Mouse (Mus musculus) limb, embryonic 11.5 days (tissue): ENCODE measurements around the gene Ifitm10. TPM values are rescaled to one million over a fixed set of nuclear protein-coding genes. Genes with fewer than 3 reads are reported as not detected.
A peak's percentile ranks its signal among the peaks of the same experiment; 100 is the strongest.
"Not testable (repeated sequence)": the region's sequence is repeated elsewhere in the genome, so short reads cannot be mapped to it uniquely, and the experiment has no call there.

Experiments used
- ATAC-seq: fragments of 200-750 bp; cut with Nextera tagmentation; 2 replicates; pipeline ENCODE4 v1.8.0; 2017; ENCODE audit warnings: low read depth; ENCODE audit not compliant: insufficient number of reproducible peaks, low FRiP score, low TSS enrichment
- DNase-seq: peaks from one replicate; pipeline ENCODE4 v3.0.0-alpha.2; 2015; ENCODE audit warnings: low spot score
- H3K27ac ChIP-seq: fragments of 300-500 bp; sonication (generic); replicated peaks from 2 replicates; pipeline ENCODE4 v1.5.1; 2014; ENCODE audit warnings: low read depth, mild to moderate bottlenecking, low read length
- H3K27me3 ChIP-seq: fragments of 300-500 bp; sonication (generic); 2 replicates; pipeline ENCODE4 v1.6.1; 2014; ENCODE audit warnings: mild to moderate bottlenecking, low read length, mixed read lengths; ENCODE audit not compliant: control insufficient read depth, insufficient read depth
- H3K36me3 ChIP-seq: fragments of 300-500 bp; sonication (generic); 2 replicates; pipeline ENCODE4 v1.6.1; 2014; ENCODE audit warnings: mild to moderate bottlenecking, low read length, moderate library complexity, mixed read lengths; ENCODE audit not compliant: control insufficient read depth, insufficient read depth
- H3K4me1 ChIP-seq: fragments of 300-500 bp; sonication (generic); 2 replicates; pipeline ENCODE4 v1.6.1; 2014; ENCODE audit warnings: low read length, mixed read lengths; ENCODE audit not compliant: control insufficient read depth, insufficient read depth
- H3K4me2 ChIP-seq: fragments of 300-500 bp; sonication (generic); 2 replicates; pipeline ENCODE4 v1.6.1; 2014; ENCODE audit warnings: low read depth, mild to moderate bottlenecking, moderate library complexity; ENCODE audit not compliant: severe bottlenecking
- H3K4me3 ChIP-seq: fragments of 300-500 bp; sonication (generic); 2 replicates; pipeline ENCODE4 v1.5.1; 2014; ENCODE audit warnings: low read depth, low read length
- H3K9ac ChIP-seq: fragments of 300-500 bp; sonication (generic); 2 replicates; pipeline ENCODE4 v1.6.1; 2014; ENCODE audit warnings: mild to moderate bottlenecking, low read length
- H3K9me3 ChIP-seq: fragments of 300-500 bp; sonication (generic); 2 replicates; pipeline ENCODE4 v1.6.1; 2016; ENCODE audit warnings: low read length; ENCODE audit not compliant: control insufficient read depth
- WGBS: fragments of 180-500 bp; shearing (Covaris S2); extraction: QIAGEN DNeasy Blood & Tissue Kit; methylation state at CpG from one replicate; pipeline ENCODE4 v1.1.7; 2014; 5-methylcytosine and 5-hydroxymethylcytosine counted together
- polyA plus RNA-seq: library from polyadenylated mRNA; unstranded; fragments of >200 nt; fragmentation: Nextera tagmentation; extraction: Ambion mirVana; gene quantifications from 2 replicates; pipeline ENCODE4 v1.2.1, GENCODE M21; 2014

Gene Ifitm10
- polyA plus RNA-seq, 1 experiment from 2014 or later: 0.72 TPM

DNA sequence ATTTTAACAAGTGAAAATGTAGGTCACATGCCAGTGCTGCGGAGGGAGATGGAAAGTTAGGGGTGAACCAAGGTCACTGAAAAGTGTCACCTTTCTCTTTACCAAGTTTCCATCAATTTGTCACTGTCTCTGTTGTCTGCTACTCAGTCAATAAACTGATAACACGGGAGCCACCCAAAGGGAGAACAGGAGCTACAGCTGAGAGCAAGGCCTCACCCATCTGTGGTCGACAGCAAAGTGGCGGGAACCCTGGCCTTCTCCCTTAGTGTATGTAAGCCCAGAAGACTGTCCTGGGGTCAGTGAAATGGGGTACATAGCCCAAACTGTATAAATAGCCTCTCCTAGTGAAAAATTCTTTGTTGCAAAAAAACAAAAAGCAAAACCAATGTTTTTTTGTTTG lies 26.0 kb downstream of the Ifitm10 start:
- Histone ChIP-seq H3K4me3 (no peak overlapping the region), H3K27ac (no peak overlapping the region), H3K9ac (no peak overlapping the region), H3K4me2 (no peak overlapping the region), H3K27me3 (no peaks in the 10 kb centered on the region), H3K9me3 (no peaks in the 10 kb centered on the region), H3K36me3 (no peaks in the 10 kb centered on the region), H3K4me1 (no peaks in the 10 kb centered on the region)
- no peak for ATAC-seq
- WGBS: 56% methylated on average over 4 of the region's 4 CpGs
- DNase-seq: no peak

DNA sequence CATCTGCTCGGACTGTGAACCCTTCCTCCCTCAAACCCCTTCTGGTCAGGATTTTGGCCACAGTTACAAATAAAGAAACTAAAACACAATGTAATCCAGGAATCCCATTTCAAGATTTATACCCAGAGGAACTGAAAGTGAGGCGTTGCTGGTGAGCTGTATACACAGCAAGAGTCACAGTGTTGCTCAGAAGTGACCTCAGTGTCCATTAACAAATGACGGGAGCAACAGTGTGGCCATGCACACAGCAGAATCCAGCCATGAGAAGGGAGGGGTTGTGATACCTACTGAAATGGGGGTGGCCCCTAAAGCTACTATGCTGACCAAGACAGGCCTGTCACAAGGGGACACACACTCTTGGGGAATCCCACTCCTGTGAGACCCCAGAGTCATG lies 31.3 kb downstream of the Ifitm10 start:
- H3K4me1 ChIP-seq: no peaks in the 10 kb centered on the region
- no peak overlapping the region for H3K4me3 ChIP-seq
- no peaks in the 10 kb centered on the region for H3K9me3 ChIP-seq
- H3K27ac ChIP-seq: no peak overlapping the region
- no peaks in the 10 kb centered on the region for H3K36me3 ChIP-seq
- H3K9ac ChIP-seq: no peak overlapping the region
- no peaks in the 10 kb centered on the region for H3K27me3 ChIP-seq
- ATAC-seq: no peak
- no peak for DNase-seq
- 81% methylated on average over 3 of the region's 3 CpGs for WGBS
- H3K4me2 ChIP-seq: no peak overlapping the region

DNA sequence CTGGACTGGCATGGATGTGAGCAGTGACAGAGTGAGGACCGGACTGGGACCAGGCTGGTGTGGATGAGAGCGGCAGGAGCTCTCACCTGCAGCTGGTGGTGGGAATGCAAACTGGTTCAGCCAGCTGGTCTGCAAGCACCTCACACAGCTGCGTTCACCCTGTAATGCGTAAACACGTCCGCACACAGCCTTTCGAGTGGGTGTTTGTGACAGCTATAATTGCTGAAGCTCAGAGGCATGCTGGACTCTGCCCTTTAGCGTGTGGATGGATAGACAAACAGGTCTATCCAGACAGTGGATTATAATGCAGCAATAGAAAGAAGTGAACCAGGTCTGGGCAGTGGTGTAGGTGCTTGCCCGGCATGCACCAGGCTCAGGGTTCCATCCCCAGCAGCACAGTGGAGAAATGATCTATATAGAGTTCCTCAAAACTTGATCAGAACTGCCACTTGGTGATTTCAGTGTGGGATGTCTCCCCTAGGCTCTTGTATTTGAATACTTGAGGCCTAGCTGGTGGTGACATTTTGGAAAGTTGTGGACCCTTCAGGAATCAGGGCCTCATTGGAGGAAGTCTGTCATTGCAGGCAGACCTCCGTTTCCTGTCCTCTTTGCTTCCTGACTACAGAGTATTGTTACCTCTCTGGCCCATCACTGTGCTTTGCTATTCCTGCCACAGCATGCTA lies 31.8 kb downstream of the Ifitm10 start:
- ATAC-seq (no peak), DNase-seq (peak; percentile 46)
- WGBS: 70% methylated on average over 10 of the region's 10 CpGs
- no peak overlapping the region for H3K9ac ChIP-seq
- H3K4me2 ChIP-seq: no peak overlapping the region
- H3K27me3 ChIP-seq: no peaks in the 10 kb centered on the region
- H3K27ac ChIP-seq: no peak overlapping the region
- no peaks in the 10 kb centered on the region for H3K4me1 ChIP-seq
- H3K9me3 ChIP-seq: no peaks in the 10 kb centered on the region
- no peaks in the 10 kb centered on the region for H3K36me3 ChIP-seq
- no peak overlapping the region for H3K4me3 ChIP-seq

DNA sequence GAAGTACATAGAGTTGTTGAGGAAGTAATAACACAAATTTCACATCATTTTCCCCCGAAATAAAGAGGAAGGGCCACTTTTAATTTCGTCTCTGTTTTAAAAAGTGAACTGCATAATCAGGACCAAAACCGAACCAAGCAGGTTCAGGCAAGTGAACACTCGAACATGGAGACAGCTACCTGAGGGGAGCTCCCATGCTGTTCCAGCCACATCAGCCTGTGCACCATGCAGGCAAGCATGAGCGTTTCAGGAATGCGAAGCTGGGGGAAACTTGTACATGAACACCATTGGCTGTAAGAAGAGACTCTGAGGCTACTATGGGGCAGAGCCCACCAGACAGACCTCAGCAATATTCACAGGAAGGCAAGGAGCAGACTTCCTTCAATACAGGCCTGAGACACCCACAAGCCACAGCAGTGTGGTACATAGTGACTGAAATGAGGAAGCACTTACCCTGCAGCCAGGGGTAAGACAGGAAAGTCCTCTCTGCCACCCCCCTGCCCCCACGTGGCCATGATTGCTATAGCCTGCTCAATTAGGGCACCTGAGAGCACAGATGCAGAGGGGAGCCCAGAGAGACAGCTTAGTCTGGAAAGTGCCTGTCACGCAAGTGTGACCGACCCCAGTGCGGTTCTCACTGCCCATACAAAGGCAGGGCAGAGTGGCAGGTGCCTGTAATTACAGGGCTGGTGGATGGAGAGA lies 33.1 kb downstream of the Ifitm10 start:
- Histone ChIP-seq H3K36me3 (no peaks in the 10 kb centered on the region), H3K9me3 (no peaks in the 10 kb centered on the region), H3K27me3 (no peaks in the 10 kb centered on the region), H3K4me1 (no peaks in the 10 kb centered on the region), H3K4me3 (no peak overlapping the region), H3K4me2 (no peak overlapping the region), H3K27ac (no peak overlapping the region), H3K9ac (no peak overlapping the region)
- WGBS: 46% methylated on average over 10 of the region's 10 CpGs
- DNase-seq (no peak), ATAC-seq (no peak)

DNA sequence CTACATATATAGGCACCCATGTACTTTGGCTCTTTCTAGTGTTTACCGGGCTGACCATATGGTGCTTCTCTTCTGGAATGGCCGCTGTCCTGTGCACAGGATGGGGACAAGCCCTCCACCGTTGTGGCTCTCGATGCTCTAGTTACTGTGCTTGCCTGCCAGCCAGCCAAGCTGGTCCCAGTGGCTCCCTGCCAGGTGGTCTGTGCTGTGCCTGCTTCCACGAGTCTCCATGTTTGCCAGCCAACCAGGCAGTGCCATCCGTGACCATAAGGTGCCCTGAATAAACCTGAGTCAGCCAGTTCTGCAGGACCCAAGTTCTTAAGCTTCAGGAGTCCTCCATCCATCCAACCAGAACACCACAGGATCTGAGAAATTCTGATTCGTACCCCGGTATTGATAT lies 38.4 kb downstream of the Ifitm10 start:
- Histone ChIP-seq H3K27ac (no peak overlapping the region), H3K27me3 (no peaks in the 10 kb centered on the region), H3K36me3 (no peaks in the 10 kb centered on the region), H3K9ac (no peak overlapping the region), H3K4me3 (no peak overlapping the region), H3K9me3 (no peaks in the 10 kb centered on the region), H3K4me2 (no peak overlapping the region), H3K4me1 (0 out of 2 replicates have a peak, but pooled peaks cover 10% of the 10 kb centered on the region)
- WGBS: 89% methylated on average over 8 of the region's 8 CpGs
- DNase-seq (no peak), ATAC-seq (no peak)

DNA sequence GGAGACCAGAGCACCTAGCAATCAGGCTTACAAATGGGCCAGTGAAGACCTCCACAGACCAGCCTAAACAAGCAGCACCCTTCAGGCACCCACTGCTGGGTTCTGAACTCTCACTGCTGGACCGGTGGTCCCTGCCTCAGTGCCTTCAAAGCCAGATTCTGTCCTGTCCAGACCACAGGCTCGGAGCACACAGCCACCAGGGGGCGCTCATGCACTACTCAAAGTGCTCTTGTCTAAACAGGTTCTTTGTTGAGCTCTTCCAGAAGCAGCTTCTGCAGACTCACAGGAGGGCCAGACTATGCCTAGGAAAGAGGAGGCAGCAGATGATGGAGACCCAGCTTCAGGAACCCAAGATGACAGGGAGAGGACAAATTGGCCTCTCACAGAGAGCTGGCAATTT lies 39.3 kb downstream of the Ifitm10 start:
- 4% methylated on average over 3 of the region's 3 CpGs for WGBS
- no peaks in the 10 kb centered on the region for H3K9me3 ChIP-seq

DNA sequence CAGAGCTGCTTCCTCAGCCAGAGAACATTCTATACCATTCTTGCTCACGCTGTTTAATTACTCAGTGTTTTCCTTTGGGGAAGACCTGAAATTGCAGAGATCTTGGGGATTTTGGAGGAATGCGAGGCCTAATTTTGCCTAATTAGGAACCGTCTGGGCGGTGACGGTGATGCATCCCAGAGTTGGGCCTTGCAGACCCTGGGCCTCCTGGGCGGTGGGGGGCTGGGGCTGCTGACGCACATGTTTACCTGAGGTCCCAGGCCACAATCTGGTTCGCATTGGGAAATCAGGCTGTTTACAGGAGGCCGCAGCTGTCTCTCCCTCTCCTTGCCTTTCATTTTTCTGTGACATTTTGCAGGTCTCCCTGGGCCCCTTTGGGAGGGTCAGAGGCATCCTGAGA lies 40.8 kb downstream of the Ifitm10 start:
- not testable (repeated sequence) for H3K4me3 ChIP-seq, H3K4me1 ChIP-seq, H3K4me2 ChIP-seq, H3K9me3 ChIP-seq, H3K36me3 ChIP-seq, H3K9ac ChIP-seq, H3K27me3 ChIP-seq, DNase-seq
- ATAC-seq: peak; percentile 52; the same call in 1 of the 2 replicates
- H3K27ac ChIP-seq: 0 out of 2 replicates have a peak overlapping the region, but pooled peaks have one; percentile 47
- 22% methylated on average over 2 of the region's 9 CpGs for WGBS

More for the DNA sequence above, 39.3 kb downstream of the Ifitm10 start:
- ATAC-seq (peak; percentile 67; the same call in 1 of the 2 replicates), DNase-seq (peak; percentile 98)
- Histone ChIP-seq H3K9ac (no peak overlapping the region), H3K27me3 (no peaks in the 10 kb centered on the region), H3K4me1 (0 out of 2 replicates have a peak, but pooled peaks cover 10% of the 10 kb centered on the region), H3K4me3 (no peak overlapping the region), H3K4me2 (no peak overlapping the region), H3K27ac (peak overlapping the region; percentile 25; the same call in 1 of the 2 replicates), H3K36me3 (no peaks in the 10 kb centered on the region)

DNA sequence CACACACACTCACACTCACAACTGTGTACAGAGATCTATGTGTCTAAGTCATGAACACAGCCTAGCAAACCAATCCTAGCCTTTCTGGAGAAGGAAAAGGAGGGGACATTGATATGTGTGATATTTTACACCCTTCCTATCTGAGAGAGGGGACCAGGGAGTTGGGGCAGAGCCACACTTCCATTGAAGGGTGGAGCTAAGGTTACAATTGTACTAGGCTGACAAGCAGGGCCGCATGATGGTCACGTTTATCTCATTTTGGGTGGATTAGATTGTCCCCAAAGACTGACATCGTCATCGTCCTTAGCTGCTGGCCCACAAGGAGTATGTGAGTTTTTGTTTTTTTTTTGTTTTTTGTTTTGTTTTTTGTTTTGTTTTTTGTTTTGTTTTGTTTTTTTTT lies 42.3 kb downstream of the Ifitm10 start:
- no peaks in the 10 kb centered on the region for H3K9me3 ChIP-seq
- no peak overlapping the region for H3K4me2 ChIP-seq
- 0 out of 2 replicates have a peak, but pooled peaks cover 10% of the 10 kb centered on the region for H3K4me1 ChIP-seq
- ATAC-seq (no peak), DNase-seq (no peak)
- H3K27ac ChIP-seq: no peak overlapping the region
- no peak overlapping the region for H3K4me3 ChIP-seq
- 65% methylated on average over 4 of the region's 4 CpGs for WGBS
- no peak overlapping the region for H3K9ac ChIP-seq
- no peaks in the 10 kb centered on the region for H3K27me3 ChIP-seq
- H3K36me3 ChIP-seq: no peaks in the 10 kb centered on the region
